Mouse (Mus musculus) retina, embryonic 14.5 days (tissue): ENCODE measurements at regions not wholly inside any gene's neighbourhood (a gene's known extent, or its start where the extent isn't known, plus 50 kb on each side); places are given as distances from the start of the nearest gene placed in this dataset.
A peak's percentile ranks its signal among the peaks of the same experiment; 100 is the strongest.

ENCODE experiments used
- DNase-seq: peaks from one replicate; pipeline ENCODE4 v3.0.0-alpha.2; 2015; ENCODE audit warnings: low spot score

GRCm38 (mm10) chr15:67467404-67468345, 967.0 kb upstream of the Lrrc6 start:
- no peak for DNase-seq

- no peak for DNase-seq
These were observed 962.2 kb upstream of the Lrrc6 start for GRCm38 (mm10) chr15:67462863-67463262.

GRCm38 (mm10) chr15:67460384-67460783, 959.7 kb upstream of the Lrrc6 start:
- DNase-seq: no peak

- peak; percentile 81 for DNase-seq
These were observed 933.6 kb upstream of the Lrrc6 start for GRCm38 (mm10) chr15:67434284-67434683.

- DNase-seq: no peak
These were observed 923.2 kb upstream of the Lrrc6 start for GRCm38 (mm10) chr15:67423922-67424321.

GRCm38 (mm10) chr15:67422277-67422953, 921.7 kb upstream of the Lrrc6 start:
- no peak for DNase-seq

- no peak for DNase-seq
These were observed 920.1 kb upstream of the Lrrc6 start for GRCm38 (mm10) chr15:67420776-67421175.

- no peak for DNase-seq
These were observed 919.0 kb upstream of the Lrrc6 start for GRCm38 (mm10) chr15:67419733-67420132.

GRCm38 (mm10) chr15:67417742-67418163, 917.0 kb upstream of the Lrrc6 start:
- no peak for DNase-seq

- no peak for DNase-seq
These were observed 915.1 kb upstream of the Lrrc6 start for GRCm38 (mm10) chr15:67415840-67416239.

- DNase-seq: no peak
These were observed 913.7 kb upstream of the Lrrc6 start for GRCm38 (mm10) chr15:67414371-67414930.

- DNase-seq: no peak
These were observed 912.9 kb upstream of the Lrrc6 start for GRCm38 (mm10) chr15:67413581-67413980.

GRCm38 (mm10) chr15:67412394-67412793, 911.7 kb upstream of the Lrrc6 start:
- no peak for DNase-seq

- DNase-seq: no peak
These were observed 910.9 kb upstream of the Lrrc6 start for GRCm38 (mm10) chr15:67411657-67412056.

GRCm38 (mm10) chr15:67410012-67410411, 909.3 kb upstream of the Lrrc6 start:
- no peak for DNase-seq

GRCm38 (mm10) chr15:67408871-67409559, 908.3 kb upstream of the Lrrc6 start:
- no peak for DNase-seq

GRCm38 (mm10) chr15:67407244-67407643, 906.5 kb upstream of the Lrrc6 start:
- DNase-seq: no peak

GRCm38 (mm10) chr15:67405523-67405922, 904.8 kb upstream of the Lrrc6 start:
- DNase-seq: no peak

GRCm38 (mm10) chr15:67405011-67405410, 904.3 kb upstream of the Lrrc6 start:
- no peak for DNase-seq

- DNase-seq: no peak
These were observed 901.6 kb upstream of the Lrrc6 start for GRCm38 (mm10) chr15:67402310-67402709.

- DNase-seq: no peak
These were observed 896.6 kb upstream of the Lrrc6 start for GRCm38 (mm10) chr15:67397269-67397668.

- no peak for DNase-seq
These were observed 894.4 kb upstream of the Lrrc6 start for GRCm38 (mm10) chr15:67395114-67395513.
